Mouse (Mus musculus) neural tube, embryonic 12.5 days (tissue): ENCODE results near the gene Gm3285. TPM values are rescaled to one million over a fixed set of nuclear protein-coding genes. Genes with fewer than 3 reads are reported as not detected.

Experiments
- ATAC-seq: fragments of 200-750 bp; cut with Nextera tagmentation; 2 replicates; pipeline ENCODE4 v1.8.0; 2017; ENCODE audit warnings: low read depth, mild to moderate bottlenecking, moderate TSS enrichment, moderate library complexity; ENCODE audit not compliant: low FRiP score
- H3K27ac ChIP-seq: fragments of 300-500 bp; sonication (generic); 2 replicates; pipeline ENCODE4 v1.5.1; 2016
- H3K27me3 ChIP-seq: fragments of 300-500 bp; sonication (generic); replicated peaks from 2 replicates; pipeline ENCODE4 v1.6.1; 2016; ENCODE audit warnings: mild to moderate bottlenecking
- H3K36me3 ChIP-seq: fragments of 300-500 bp; sonication (generic); 2 replicates; pipeline ENCODE4 v1.6.1; 2016; ENCODE audit warnings: mild to moderate bottlenecking
- H3K4me1 ChIP-seq: fragments of 300-500 bp; sonication (generic); 2 replicates; pipeline ENCODE4 v1.6.1; 2016
- H3K4me2 ChIP-seq: fragments of 300-500 bp; sonication (generic); replicated peaks from 2 replicates; pipeline ENCODE4 v1.6.1; 2016; ENCODE audit warnings: mild to moderate bottlenecking
- H3K4me3 ChIP-seq: fragments of 300-500 bp; sonication (generic); 2 replicates; pipeline ENCODE4 v1.5.1; 2016
- H3K9ac ChIP-seq: fragments of 300-500 bp; sonication (generic); 2 replicates; pipeline ENCODE4 v1.6.1; 2016; ENCODE audit warnings: mild to moderate bottlenecking
- H3K9me3 ChIP-seq: fragments of 300-500 bp; sonication (generic); 2 replicates; pipeline ENCODE4 v1.6.1; 2016; ENCODE audit warnings: mild to moderate bottlenecking
- WGBS: fragments of 180-500 bp; shearing (Covaris S2); methylation state at CpG from one replicate; pipeline ENCODE4 v1.1.7; 2016; 5-methylcytosine and 5-hydroxymethylcytosine counted together
- polyA plus RNA-seq: library from polyadenylated mRNA; unstranded; fragments of >200 nt; fragmentation: Nextera tagmentation; extraction: Ambion mirVana; gene quantifications from 2 replicates; pipeline ENCODE4 v1.2.1, GENCODE M21; 2016

Gm3285 gene
- polyA plus RNA-seq, 1 experiment from 2014 or later, result not detected

- Histone ChIP-seq H3K4me2 (peak overlapping the region; percentile 50), H3K36me3 (no peaks in the 10 kb centered on the region), H3K9me3 (no peaks in the 10 kb centered on the region), H3K27me3 (no peaks in the 10 kb centered on the region), H3K27ac (no peak overlapping the region), H3K4me1 (peaks cover 6% of the 10 kb centered on the region; the same call in 1 of the 2 replicates), H3K9ac (no peak overlapping the region), H3K4me3 (0 out of 2 replicates have a peak overlapping the region, but pooled peaks have one; percentile 15)
- ATAC-seq, result peak; percentile 56; the same call in 1 of the 2 replicates
- 40% methylated on average over 14 of the region's 14 CpGs for WGBS
These were observed 2.4 kb downstream of the Gm3285 start for GRCm38 (mm10) chr10:77864067-77864761.

- WGBS, result 37% methylated on average over 11 of the region's 11 CpGs
- H3K9ac ChIP-seq, result no peak overlapping the region
- no peaks in the 10 kb centered on the region for H3K27me3 ChIP-seq
- H3K4me3 ChIP-seq, result 0 out of 2 replicates have a peak overlapping the region, but pooled peaks have one; percentile 15
- no peak overlapping the region for H3K27ac ChIP-seq
- H3K4me2 ChIP-seq, result peak overlapping the region; percentile 50
- H3K36me3 ChIP-seq, result no peaks in the 10 kb centered on the region
- peaks cover 6% of the 10 kb centered on the region; the same call in 1 of the 2 replicates for H3K4me1 ChIP-seq
- no peaks in the 10 kb centered on the region for H3K9me3 ChIP-seq
- ATAC-seq, result peak; percentile 56
These were observed 3.0 kb downstream of the Gm3285 start for GRCm38 (mm10) chr10:77864762-77865143.

DNA sequence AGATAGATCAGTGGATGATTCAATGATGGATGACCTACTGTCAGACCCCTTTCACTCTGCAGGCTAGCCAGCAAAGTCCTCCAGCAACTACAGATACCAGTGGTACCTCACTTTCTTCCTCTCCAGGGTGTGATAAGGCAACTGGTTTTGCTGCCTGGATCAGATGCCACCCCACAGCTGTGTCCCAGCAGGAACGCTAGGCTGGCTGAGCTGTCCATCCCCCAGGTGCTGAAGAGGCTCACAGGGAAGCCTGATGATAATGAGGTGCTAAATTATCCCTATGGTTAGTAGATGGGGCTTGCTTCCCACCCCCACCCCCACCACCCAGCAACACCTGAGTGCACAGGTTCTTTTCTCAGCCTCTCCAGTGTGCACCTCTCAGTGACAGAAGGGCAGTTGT is 5.8 kb downstream of the Gm3285 start:
- H3K27ac ChIP-seq, result no peak overlapping the region
- H3K4me1 ChIP-seq, result peaks cover 6% of the 10 kb centered on the region; the same call in 1 of the 2 replicates
- no peak for ATAC-seq
- no peak overlapping the region for H3K9ac ChIP-seq
- no peaks in the 10 kb centered on the region for H3K27me3 ChIP-seq
- H3K4me3 ChIP-seq, result no peak overlapping the region
- WGBS, result 26% methylated on average over 1 of the region's 1 CpGs
- no peaks in the 10 kb centered on the region for H3K36me3 ChIP-seq
- no peak overlapping the region for H3K4me2 ChIP-seq
- no peaks in the 10 kb centered on the region for H3K9me3 ChIP-seq

GRCm38 (mm10) chr10:77869651-77870050 is 7.9 kb downstream of the Gm3285 start:
- H3K4me2 ChIP-seq, result no peak overlapping the region
- H3K36me3 ChIP-seq, result no peaks in the 10 kb centered on the region
- no peak overlapping the region for H3K9ac ChIP-seq
- no peak for ATAC-seq
- peaks cover 3% of the 10 kb centered on the region; the same call in 1 of the 2 replicates for H3K4me1 ChIP-seq
- no peaks in the 10 kb centered on the region for H3K9me3 ChIP-seq
- H3K4me3 ChIP-seq, result no peak overlapping the region
- WGBS, result 90% methylated on average over 7 of the region's 7 CpGs
- H3K27ac ChIP-seq, result no peak overlapping the region
- H3K27me3 ChIP-seq, result no peaks in the 10 kb centered on the region

DNA sequence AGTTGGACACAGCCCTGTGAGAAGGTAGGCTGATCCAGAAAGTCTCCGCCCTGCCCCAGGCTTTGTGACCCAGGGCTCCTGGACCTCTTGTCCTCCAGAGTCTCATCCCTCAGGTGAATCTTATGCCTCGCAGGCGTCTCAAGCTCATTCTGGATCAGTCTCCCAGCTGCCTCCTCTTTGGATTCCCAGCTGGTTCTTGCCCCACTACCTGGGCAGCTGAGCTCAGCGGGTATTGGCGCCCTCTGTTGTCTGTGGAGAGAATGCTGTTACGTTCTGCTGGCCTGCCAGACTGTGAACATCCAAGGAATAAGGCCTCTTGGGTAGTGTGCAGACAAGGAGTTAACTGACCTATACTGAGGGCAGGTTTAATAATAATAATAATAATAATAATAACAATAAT is 17.2 kb downstream of the Gm3285 start:
- no peak for ATAC-seq
- Histone ChIP-seq H3K27ac (no peak overlapping the region), H3K4me3 (no peak overlapping the region), H3K4me2 (no peak overlapping the region), H3K9me3 (no peaks in the 10 kb centered on the region), H3K36me3 (no peaks in the 10 kb centered on the region), H3K4me1 (no peaks in the 10 kb centered on the region), H3K27me3 (no peaks in the 10 kb centered on the region), H3K9ac (no peak overlapping the region)
- WGBS, result 69% methylated on average over 6 of the region's 6 CpGs

GRCm38 (mm10) chr10:77880305-77880704 is 18.5 kb downstream of the Gm3285 start:
- H3K27me3 ChIP-seq, result no peaks in the 10 kb centered on the region
- no peak for ATAC-seq
- no peak overlapping the region for H3K4me3 ChIP-seq
- 82% methylated on average over 3 of the region's 3 CpGs for WGBS
- no peak overlapping the region for H3K4me2 ChIP-seq
- H3K4me1 ChIP-seq, result no peaks in the 10 kb centered on the region
- no peaks in the 10 kb centered on the region for H3K9me3 ChIP-seq
- no peak overlapping the region for H3K9ac ChIP-seq
- no peak overlapping the region for H3K27ac ChIP-seq
- H3K36me3 ChIP-seq, result no peaks in the 10 kb centered on the region

DNA sequence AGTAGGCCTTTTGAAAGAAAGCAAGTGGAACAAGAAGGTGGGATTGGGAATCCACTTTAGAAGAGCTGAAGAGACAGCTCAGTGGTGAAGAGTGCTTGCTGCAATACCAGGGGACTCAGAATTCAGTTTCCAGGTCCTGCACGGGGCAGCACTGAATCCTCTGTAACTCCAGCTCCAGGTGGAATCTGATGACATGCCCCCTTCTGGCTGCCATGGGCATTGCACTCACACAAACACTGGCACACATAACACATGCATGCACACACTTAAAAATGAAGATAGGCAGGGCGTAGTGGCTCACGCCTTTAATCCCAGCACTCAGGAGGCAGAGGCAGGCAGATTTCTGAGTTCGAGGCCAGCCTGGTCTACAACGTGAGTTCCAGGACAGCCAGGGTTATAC is 20.8 kb downstream of the Gm3285 start:
- Histone ChIP-seq H3K27ac (no peak overlapping the region), H3K4me2 (no peak overlapping the region), H3K4me3 (no peak overlapping the region), H3K9me3 (no peaks in the 10 kb centered on the region), H3K4me1 (no peaks in the 10 kb centered on the region), H3K9ac (no peak overlapping the region), H3K36me3 (no peaks in the 10 kb centered on the region), H3K27me3 (no peaks in the 10 kb centered on the region)
- WGBS, result 88% methylated on average over 5 of the region's 5 CpGs
- ATAC-seq, result no peak

- 61% methylated on average over 12 of the region's 12 CpGs for WGBS
- H3K9ac ChIP-seq, result no peak overlapping the region
- no peaks in the 10 kb centered on the region for H3K27me3 ChIP-seq
- no peak overlapping the region for H3K27ac ChIP-seq
- no peak overlapping the region for H3K4me2 ChIP-seq
- no peak overlapping the region for H3K4me3 ChIP-seq
- H3K36me3 ChIP-seq, result no peaks in the 10 kb centered on the region
- H3K9me3 ChIP-seq, result no peaks in the 10 kb centered on the region
- no peaks in the 10 kb centered on the region for H3K4me1 ChIP-seq
- no peak for ATAC-seq
These were observed 24.4 kb downstream of the Gm3285 start for GRCm38 (mm10) chr10:77886007-77886747.

DNA sequence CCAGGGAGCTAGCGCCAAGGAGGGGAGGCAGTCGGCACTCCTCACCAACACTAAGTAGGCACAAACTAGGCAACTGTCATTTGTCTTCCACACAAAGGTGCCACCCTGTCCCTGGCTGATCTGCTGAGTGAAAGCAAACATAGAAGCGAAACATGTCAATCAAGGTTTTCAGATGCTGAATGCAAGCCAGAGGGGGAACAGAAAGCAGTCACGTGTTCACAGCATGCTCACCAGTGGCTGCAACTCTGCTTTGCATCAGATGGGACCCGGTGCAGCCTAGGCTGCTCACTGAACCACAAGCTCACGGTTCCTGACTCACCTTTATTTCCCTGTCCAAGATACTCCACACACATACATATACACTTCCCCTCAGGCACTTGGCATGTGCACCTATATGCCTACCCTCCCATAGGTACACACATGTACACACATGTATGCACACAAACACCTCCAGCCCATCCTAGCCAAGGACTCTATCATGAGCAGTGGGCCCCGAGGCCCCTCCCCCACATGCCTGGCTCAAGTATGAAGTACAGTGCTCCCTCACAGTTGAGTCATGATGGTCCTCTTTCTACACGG is 29.3 kb downstream of the Gm3285 start:
- no peaks in the 10 kb centered on the region for H3K27me3 ChIP-seq
- no peak overlapping the region for H3K4me2 ChIP-seq
- H3K9ac ChIP-seq, result no peak overlapping the region
- no peaks in the 10 kb centered on the region for H3K36me3 ChIP-seq
- no peak overlapping the region for H3K4me3 ChIP-seq
- no peaks in the 10 kb centered on the region for H3K4me1 ChIP-seq
- 88% methylated on average over 8 of the region's 8 CpGs for WGBS
- ATAC-seq, result no peak
- H3K9me3 ChIP-seq, result no peaks in the 10 kb centered on the region
- no peak overlapping the region for H3K27ac ChIP-seq

DNA sequence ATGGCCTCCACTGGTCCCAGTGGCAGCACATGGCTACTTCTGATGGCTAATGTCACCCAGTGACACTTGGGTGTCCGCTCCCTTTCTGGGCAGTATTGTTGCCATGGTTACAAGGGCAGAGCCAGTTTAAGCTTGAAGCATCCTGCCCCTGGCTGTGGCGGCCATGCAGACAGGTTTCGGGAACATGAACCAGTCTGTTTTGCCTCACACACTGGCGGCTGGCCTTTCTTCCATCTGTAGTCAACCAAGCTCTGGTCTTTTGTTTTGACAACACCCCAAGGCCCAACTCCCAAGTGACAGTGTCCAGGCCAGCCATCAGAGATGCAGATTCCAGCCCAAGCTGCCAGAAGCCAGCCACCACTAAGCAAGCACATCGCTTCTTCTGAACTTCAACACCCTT is 33.8 kb downstream of the Gm3285 start:
- Histone ChIP-seq H3K36me3 (no peaks in the 10 kb centered on the region), H3K27ac (no peak overlapping the region), H3K4me1 (no peaks in the 10 kb centered on the region), H3K4me3 (no peak overlapping the region), H3K27me3 (no peaks in the 10 kb centered on the region), H3K9me3 (no peaks in the 10 kb centered on the region), H3K9ac (no peak overlapping the region), H3K4me2 (no peak overlapping the region)
- no peak for ATAC-seq
- 65% methylated on average over 5 of the region's 5 CpGs for WGBS

DNA sequence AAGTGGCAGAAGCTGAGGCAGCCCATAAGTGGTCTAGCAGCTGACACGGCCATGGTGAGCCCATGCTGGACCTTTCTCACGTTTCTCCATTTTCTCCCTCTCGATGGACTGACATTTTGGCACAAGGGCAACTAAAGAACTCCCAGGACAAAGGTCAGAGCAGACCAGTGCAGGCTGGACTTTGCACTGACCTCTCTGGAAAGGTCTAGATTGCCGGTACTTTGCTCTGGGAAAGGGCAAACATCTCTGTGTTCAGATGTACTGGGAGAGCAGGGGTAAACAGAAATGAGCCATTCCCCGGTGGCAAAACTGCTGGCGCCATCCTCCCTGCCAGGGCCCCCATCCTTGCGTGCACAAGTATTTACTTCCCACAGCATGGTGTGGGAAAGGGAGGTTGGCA is 38.4 kb downstream of the Gm3285 start:
- H3K27ac ChIP-seq, result no peak overlapping the region
- no peak overlapping the region for H3K9ac ChIP-seq
- H3K9me3 ChIP-seq, result no peaks in the 10 kb centered on the region
- H3K36me3 ChIP-seq, result no peaks in the 10 kb centered on the region
- no peak overlapping the region for H3K4me3 ChIP-seq
- 0 out of 2 replicates have a peak, but pooled peaks cover 4% of the 10 kb centered on the region for H3K27me3 ChIP-seq
- H3K4me1 ChIP-seq, result peaks cover 12% of the 10 kb centered on the region; the same call in 1 of the 2 replicates
- 86% methylated on average over 7 of the region's 7 CpGs for WGBS
- ATAC-seq, result no peak
- no peak overlapping the region for H3K4me2 ChIP-seq
